Mouse (Mus musculus) gonadal fat pad, adult 2 months (tissue): ENCODE data around the gene Capn1. TPM values are rescaled to one million over a fixed set of nuclear protein-coding genes. Genes with fewer than 3 reads are reported as not detected.

Experiments
- DNase-seq: peaks from one replicate; pipeline ENCODE4 v3.0.0-alpha.2; 2012; ENCODE audit warnings: low read depth
- polyA plus RNA-seq: library from polyadenylated mRNA; depleted of rRNA; stranded (reverse); fragments of >200 nt; gene quantifications from 2 replicates; pipeline ENCODE4 v1.2.3, GENCODE M21; 2012

Capn1 gene
- polyA plus RNA-seq, 1 experiment: 70.6 TPM

DNA sequence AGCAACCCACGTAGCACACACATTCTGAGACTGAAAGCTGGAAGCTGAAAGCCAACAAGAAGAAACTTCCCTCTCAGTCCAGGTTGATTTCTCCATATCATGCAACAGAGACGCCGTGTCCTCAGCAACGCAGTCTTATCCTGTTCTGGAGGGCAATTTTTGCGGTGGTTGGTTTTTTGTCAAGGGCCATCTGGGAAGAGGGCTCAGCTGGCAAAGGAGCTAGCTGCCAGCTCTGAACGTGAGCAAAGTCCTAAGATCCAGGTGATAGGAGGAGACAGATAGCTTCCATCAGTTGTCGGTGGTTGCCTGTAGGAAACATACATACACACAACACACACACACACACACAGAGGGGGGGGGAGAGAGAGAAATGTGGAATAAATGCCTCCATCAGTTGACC, 22.6 kb upstream of the Capn1 start:
- no peak for DNase-seq

DNA sequence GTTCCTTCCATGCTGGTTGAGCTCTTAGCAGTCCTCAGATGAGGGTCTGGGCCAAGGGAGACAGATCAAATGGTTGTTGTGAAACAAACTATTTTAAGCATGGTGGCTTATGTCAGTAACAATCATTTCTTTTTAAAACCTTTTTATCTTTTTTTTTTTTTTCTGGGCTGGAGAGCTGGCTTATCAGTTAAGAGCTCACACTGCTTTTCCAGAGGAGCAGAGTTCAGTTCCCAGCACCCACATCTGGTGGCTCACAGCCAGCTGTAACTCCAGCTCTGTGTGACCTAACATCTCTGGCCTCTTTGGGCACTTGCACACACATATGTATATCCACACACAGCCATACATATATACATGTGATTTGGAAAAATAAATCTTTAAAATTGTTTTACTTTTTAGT, 22.0 kb upstream of the Capn1 start:
- no peak for DNase-seq

DNA sequence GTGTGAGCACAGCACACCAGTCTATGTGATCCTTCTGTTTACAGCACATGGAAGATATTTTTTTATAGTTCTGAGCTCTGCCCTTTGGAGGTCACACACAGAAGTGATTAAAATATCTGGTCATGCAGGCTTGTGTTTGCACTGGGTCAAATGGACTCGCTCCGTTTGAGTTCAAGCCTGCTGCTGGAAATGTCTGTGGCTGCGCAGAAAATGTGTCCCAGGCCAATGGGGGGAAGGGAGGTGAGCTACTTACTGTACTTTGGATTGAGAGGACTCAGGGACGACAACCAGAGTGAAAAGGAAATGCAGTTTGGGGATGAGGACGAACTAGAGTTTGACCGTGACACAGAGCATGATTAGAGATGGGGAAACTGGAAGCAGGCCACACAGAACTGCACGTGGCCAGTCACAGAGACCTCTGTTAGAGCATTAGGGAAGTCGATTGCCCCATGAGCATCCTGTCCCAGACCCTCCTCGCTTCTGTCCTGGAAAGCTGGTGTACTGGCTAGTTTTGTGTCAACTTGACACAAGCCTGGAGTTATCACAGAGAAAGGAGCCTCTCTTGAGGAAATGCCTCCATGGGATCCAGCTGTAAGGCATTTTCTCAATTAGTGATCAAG, 20.4 kb upstream of the Capn1 start:
- DNase-seq: no peak

DNA sequence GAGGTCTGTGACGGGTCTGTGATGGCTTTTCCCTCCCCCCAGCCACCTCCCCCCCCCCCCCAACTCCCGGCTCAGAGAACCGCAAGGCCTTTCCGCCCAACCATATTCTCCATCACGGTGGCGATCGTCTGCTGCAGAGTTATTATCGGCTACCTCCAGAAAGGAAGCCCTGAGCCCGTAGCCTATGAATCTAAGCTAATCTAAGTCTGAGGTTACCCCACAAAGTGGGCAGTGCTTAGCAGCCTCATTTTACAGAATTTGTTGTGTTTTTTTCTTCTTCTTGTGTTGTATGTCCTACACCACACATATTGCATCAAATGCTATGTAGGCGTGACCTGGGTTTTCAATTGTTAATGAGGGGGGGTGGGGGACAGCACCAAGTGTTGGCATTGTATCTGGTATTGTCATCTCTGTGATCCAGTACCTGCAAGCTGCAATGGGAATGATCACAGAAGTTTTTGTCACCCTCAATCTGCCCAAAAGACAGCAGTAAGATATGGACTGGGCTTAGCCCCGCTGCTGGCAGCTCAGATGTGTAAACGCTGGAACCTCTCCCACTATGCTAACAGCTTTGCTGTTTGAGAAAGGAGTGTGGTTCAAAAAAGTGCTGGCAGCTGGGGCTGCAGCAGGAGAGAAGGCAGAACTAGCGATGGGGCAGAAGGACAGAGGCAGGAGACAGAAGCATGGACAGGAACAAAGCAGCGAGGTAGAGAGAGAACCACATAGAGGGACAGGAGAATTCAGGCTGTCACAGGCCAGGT, 15.0 kb upstream of the Capn1 start:
- DNase-seq: no peak

DNA sequence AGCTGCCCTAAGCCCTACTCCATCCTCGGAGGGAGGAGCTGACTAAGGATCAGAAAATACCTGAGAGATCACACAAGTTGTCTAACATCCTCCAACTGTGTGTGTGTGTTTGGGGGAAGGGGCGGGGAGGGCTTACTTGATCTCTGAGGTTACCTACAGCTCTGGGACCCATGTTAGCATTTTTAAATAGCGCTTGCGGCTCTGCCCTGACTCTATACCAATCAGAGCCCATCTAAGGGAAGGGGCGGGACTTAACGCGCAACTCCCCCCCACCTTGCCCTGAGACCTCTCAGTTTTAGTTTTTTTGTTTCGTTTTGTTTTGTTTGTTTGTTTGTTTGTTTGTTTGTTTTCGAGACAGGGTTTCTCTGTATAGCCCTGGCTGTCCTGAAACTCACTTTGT, 13.7 kb upstream of the Capn1 start:
- DNase-seq: no peak

DNA sequence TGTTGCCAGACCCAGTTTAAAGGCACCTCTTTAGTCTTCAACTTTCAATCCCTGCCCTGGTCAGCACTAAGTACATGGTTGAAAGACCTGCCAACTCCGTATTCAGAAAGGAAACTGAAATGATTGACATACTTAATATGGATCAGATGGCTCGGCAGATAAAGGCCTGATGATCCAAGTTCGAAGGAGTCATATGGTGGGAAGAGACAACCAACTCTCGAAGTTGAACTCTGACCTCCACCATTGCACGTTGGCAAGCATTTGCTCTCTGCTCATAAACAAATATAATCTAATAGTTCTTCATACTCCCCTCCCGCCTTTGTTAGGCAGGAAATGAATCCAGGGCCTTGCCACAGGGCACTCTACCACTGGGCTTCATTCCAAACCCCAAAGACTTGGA, 13.3 kb upstream of the Capn1 start:
- DNase-seq: no peak

DNA sequence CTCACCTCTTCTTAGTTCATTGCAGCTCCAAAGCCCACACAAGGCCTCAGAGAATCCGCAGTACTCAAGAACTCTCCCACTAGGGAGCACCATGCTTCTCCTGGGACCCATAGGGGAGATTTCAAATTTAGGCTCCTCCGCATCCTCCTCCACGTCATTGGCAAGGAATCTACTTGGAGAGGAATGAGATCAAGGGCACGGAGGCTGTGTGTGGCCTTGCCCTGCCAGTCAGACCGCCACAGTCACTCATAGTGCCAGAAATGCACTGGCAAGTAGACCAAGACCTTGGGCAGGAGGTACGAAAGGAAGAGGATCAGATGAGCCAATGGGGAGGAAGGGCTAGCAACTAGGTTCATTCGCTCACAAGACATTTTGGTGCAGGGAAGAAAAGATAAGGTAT, 8.2 kb upstream of the Capn1 start:
- no peak for DNase-seq

DNA sequence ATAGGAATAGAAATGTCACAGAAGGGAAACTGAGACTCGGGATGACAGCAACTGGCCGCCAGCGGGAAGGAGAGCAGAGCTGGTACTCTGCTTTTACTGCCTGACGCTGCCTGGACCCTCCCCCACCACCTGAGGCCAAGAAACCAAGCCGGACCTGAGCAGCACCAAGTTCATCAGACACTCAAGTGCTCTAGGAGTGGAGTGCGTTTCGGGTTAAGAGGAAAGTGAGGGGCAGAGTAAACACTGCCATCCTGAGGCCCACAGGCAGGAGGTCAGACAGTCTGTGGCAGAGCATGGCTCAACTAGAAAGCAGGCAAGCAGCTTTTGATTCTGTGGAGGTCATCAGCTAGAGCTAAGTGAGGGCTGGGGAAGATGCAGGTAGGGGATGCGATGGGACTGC, 7.4 kb upstream of the Capn1 start:
- no peak for DNase-seq

DNA sequence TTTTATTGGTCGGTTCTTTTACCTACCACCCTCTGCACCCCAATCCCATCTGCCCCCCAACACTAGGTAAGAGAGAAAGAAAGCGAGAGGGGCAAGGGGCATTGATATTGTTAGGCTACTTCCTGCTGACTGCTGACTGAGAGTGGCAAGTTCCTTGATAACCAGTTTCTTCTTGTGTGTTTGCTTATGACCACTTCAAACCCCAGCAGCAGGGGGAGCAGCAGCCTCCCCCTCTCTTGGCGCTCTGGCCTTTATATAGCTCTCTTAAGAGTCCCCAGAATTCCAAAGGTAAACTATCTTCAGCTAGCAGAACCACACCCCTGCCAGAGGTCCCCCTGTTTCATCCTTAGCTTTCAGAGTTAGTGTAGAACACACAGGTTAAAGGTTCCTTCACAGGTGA, 4.6 kb upstream of the Capn1 start:
- DNase-seq: no peak

DNA sequence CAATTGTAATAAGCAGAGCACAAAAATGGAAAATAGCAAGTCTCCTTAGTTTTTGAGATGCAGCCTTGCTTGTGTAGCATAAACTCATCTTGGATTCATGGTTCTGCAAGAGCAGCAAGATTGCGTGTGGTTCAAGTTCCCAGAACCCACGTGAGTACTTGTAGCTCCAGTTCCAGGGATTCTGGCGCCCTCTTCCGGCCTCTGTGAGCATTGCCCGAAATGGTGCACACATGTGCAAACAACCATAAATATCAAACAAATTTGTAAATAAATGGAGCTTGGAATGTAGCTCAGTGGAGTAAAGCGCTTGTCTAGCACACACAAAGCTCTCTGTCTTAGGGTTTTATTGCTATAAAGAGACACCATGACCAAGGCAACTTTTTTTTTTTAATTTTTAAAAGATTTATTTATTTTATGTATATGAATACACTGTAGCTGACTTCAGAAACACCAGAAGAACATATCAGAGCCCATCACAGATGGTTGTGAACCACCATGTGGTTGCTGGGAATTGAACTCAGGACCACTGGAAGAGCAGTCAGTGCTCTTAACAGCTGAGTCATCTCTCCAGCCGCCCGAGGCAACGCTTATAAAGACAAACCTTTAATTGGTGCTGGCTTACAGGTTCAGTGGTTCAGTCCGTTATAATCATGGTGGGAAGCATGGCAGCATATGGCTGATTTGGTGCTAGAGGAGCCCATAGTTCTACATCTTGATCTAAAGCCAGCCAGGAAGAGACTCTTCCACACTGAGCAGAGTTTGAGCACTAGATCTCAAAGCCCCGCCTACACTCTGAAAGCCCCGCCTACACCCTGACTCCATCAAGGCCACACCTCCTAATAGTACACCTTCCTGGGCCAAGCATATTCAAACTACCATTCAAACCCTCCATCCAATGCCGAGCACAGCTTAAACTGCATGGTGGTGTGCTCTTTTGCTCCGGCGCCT, 2.7 kb upstream of the Capn1 start:
- no peak for DNase-seq

DNA sequence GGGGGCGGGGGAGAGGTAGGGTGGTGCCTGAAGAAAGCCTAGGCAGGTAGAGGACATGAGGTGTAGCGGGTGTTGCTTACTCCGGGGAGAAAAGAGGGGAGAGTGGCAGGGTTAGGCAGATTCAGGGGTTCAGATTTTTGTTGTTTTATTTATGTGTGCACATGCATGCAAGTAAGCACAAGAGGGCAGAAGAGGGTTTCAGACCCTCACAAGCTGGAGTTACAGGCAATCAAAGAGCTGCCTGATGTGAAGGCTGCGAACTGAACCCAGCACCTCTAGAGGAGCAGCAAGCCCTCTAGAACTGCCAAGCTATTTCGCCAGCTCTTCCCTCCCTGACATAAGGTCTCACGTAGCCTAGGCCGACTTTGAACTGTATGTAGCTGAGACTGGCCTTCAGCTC, 835 bp upstream of the Capn1 start:
- no peak for DNase-seq

DNA sequence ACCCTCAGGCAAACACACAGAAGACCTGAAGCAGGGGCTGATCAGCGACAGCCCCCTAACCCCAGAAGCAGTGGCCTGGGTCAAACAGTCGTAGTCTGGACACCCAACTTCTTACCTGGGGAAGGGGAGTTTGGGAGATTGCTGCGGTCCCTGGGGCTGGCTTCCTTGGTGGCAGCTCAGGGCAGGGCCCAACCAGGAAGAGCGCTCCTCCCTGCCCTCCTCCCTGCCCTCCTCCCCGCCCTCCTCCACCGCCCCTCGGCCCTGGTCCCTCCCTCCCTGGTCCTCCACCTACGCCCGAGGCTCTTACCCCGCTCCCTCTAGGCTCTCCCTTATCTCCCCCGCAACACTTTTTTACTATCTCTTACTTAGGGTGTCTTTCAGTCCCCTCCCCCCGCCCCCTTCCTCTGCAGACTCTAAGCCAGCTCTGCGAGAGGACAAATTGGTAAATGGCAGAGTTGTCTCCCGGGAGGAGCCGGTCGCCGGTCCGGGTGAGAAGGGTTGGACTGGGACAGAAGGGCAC, 646 bp downstream of the Capn1 start:
- no peak for DNase-seq

DNA sequence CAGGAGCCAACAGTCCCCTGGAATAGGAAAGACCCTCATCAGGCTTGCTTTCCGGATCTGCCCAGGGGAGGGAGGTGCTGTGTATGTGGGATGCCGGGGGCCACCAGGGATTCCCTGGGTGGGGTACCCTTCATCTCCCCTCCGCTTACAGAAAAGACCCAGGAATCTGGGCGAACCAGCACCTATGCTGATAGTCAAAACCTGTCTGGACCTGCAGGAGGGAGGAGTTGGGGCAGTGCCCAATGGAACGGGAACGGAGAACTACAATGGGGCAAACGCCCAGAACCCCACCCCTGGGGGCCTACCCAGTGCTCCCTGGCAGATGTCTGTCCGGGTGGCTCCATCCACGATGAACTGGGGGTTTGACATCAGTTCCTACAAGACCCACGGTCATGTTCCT, 2.0 kb downstream of the Capn1 start:
- DNase-seq: no peak

DNA sequence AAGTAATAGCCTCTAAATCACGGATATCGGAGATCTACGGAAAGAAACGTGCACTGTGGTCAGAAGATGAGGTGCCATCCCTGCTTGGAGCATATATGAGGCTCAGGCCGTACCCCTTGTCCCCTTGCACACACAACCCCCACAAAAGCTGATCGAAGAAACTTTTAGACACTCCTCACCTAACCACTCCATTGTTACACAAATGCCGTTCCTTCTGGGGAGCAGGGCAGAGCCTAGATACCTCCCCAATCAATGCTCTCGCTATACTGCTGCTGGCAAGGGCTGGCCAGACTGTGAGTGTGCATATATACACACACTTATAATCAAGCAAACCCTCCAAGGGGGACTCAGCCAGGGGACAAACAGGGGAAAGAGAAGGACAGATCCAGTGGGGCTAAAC, 6.6 kb downstream of the Capn1 start:
- DNase-seq: no peak

DNA sequence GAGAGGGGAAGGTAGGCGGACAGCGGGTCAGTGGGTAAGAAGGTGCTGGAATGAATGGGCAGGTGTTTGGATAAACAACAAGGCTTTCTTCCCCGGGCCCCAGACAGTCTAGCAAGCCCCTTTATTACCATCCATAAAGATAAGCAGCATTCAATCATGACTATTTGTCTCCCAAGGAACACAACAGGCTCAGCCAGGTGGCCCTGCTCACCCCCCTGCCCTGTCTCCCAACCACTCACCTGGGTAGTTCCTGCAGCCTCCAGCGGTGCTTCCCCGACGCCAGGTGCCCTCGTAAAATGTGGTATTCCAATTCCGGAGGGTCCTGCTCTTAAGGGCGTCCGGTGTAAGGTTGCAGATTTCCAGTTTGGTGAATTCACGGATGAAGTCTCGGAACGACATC, 8.7 kb downstream of the Capn1 start:
- no peak for DNase-seq

DNA sequence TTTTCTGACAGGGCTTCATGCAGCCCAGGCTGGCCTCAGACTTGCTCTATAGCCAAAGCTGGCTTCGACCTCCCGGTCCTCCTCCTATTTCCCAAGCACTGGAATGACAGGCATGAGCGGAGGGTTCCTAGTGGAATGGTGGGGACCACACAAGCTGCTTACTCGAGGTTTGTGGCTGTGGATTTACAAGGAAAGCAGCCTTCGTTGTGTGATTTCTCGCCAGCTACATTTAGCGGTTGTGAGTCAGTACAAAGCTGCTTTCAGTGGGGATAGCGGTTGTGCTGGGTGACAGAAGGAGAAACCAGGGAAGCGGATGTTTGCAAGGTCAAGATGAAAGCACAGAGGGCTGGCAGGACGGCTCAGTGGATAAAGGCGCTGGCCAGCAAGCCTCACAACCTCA, 10.2 kb downstream of the Capn1 start:
- no peak for DNase-seq

DNA sequence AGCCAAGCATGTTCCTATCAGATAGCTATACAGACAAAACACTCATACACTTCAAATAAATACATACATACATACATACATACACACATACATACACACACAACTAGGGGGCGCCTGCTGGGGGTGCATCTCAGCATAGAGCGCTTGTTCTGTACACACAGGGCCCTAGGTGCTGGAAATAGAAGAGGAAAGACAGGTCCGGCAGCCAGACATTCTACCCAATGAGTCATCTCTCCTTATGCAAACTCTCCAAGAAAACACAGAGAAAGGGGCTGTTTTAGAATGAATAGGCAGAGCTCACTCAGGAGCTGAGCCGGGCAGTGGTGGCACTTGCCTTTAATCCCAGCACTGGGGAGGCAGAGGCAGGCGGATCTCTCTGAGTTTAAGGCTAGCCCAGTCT, 15.7 kb downstream of the Capn1 start:
- no peak for DNase-seq

DNA sequence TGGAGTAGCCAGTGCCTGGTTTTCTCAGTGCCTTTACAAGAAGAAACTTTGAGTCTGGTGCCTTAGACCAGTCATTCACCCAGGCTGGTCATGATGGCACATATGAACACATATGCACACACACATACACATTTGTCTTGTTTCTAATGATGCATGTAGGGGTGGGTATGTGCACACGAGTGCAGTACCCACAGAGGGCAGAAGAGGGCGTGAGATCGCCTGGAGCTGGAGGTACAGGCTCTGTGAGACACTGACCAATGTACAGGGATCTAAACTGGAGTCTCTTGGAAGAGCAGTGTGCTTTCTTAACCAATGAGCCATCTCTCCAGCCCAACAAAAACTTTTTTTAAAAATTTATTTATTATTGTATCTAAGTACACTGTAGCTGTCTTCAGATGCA, 17.5 kb downstream of the Capn1 start:
- DNase-seq: no peak

DNA sequence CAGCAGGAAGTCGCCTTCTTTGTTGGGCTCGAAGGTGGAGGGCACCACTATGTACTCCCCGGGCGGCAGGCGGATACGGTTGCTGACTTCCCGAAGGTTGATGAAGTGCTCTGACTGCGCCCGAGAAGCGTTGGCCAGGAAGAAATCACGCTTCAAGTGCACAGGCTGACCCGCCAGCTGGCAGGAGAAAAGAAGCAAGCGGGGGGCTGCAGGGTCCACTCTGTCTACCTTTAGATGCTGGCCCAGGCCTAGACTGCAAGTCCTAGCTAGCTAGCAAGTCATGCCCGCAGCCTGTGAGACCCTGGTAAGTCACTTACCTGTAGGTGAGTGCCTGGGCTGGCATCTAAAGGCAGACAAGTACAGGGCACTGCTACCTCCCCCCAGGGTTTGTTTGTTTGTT, 21.0 kb downstream of the Capn1 start:
- DNase-seq: no peak

DNA sequence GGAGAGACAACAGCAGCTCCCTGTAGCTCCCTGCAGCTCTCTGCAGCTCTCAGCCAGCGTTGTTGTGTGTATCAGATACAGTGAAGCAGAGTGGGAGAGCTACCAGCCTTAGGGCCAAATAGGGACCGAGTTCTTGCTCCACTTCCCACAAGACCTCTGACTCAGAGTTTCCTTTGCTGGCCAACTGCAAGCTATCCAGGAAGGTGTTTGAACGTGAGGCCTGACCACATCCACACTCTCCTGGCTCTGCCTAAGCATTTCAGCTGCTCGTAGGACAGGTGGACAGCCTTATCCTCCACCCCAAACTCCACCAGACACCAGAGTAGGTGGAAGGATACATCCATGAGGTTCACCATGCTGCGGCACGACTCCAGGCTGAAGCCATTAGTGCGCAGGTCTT, 23.7 kb downstream of the Capn1 start:
- DNase-seq: no peak

DNA sequence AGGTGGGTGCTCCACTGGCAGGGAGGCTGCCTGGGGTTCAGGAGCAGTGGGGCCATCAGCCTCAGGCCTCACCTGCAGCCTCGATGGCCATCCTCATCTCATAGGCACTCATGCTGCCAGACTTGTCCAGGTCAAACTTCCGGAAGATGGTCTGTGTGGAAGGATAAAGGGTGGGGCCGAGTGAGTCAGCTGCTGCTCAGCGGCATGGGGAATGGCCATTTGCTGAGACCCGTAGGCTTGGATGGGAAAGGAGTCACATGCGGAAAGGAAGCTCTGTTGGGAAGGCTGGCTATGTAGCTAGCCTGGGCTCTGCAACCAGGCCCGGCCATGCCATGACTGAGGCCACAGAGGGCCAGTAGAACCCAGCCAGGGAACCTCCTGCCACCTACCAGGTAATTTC, 24.2 kb downstream of the Capn1 start:
- no peak for DNase-seq

DNA sequence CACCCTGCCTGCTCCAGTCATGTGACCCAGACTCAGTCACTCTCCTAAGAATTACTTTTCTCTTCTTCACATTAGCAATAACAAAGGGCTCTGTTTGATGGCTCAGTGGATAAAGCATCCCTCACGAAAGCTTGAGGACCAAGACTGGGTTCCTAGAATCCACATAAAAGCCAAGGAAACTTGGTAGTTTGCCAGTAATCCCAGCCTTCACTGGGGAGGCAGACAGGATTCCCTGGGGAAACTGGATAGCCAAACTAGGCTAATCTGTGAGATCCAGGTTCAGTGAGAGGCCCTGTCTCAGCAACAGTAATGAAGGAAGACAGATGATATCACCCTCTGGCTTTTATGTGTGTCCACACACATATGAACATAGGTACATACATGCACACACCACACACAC, 24.8 kb downstream of the Capn1 start:
- no peak for DNase-seq

DNA sequence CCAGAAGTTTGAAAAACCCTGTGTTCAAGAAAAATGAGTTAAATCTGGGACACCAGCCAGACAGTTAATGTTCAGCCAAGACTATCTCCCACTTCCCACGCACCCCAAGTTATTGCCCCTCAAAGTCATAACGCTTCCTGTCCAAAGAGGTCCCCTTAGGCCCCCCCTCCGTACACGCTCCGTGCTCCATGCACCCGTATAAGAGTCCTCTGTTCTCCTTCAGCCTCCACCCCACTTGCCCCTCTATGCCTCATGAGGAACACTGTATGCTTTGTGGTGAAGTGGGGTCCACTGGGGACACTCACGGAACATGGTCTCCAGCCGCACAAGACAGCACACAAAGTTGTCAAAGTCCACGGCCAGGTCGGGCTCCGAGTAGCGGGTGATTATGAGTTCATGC, 25.7 kb downstream of the Capn1 start:
- no peak for DNase-seq
